In the genomic region with DNA sequence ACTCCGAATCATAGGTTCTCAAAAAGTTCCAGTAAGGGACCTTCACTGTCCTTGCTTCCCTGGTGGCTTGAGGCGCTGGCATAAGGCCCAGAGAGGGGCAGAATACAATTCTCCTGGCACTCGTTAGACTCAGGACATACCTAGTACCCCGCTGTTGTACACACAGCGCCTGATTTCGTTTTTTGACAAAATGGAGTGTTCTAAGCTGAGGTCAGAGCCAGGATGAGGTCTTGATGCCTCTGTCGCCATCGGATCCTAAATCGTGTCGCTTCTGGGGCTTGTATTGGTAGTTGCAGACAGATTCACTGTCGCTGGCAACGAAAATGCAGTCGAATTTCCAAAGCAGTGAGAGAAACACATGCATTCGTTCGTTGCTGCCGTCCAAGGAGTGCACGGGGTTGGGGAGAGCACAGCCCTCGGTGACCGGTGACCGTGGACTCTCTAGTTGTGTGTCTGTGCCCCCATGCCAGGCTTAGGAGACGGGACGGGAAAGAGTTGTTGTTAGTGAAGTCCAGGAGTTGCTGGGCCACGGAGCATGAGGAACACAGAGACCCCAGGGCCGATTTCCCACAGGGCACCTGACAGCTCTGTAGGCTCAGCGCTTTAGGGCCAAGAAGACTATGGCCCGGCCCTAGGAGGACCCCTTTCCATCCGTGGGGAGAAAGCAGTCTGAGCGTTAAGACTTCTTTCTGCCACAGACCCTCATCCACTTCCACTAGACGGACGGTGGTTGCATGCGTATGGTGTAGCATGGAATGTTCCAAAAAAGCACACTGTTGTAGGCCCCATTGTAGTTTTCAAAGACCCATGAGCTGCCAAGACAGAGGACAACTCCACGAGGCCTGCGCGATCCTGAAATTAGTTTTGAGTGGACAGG, we compare ENCODE assay signal across 9 mouse cellular contexts. TPM values are rescaled to one million over a fixed set of nuclear protein-coding genes. Genes with fewer than 3 reads are reported as not detected.
A peak's percentile ranks its signal among the peaks of the same experiment; 100 is the strongest.
DNase-seq lines count a peak whose midpoint lies in the region; ATAC-seq and TF ChIP-seq lines count a peak whose summit lies in the region.
"Had no signal": no experiment of that assay in that cellular context is flagged by ENCODE, and none has a peak within 500 bp of the region (broad histone marks: within the 10 kb centered on the region; RNA-seq: fewer than 3 reads in every experiment).

No protein-coding gene starts in this region.

- intact Hi-C loops in gastrocnemius, postnatal 14 days (cut with DNase I; ENCODE audit: low total_unique reads), result no loop called here

- H3K79me2 ChIP-seq in MEL (ENCODE audit: control insufficient read depth, insufficient read depth, low read length, poor library complexity), result peaks cover 23% of the 10 kb centered on the region

- 20% methylated on average over 34 of the region's 34 CpGs for WGBS in kidney, adult 2 months
- 43% methylated on average over 34 of the region's 34 CpGs for whole genome bisulfite sequencing in liver, embryonic 13.5 days (ENCODE audit: insufficient replicate concordance)

- DNase-seq in kidney, adult 2 months, result peak; percentile 35
- no peak for DNase-seq in kidney, adult 8-10 months
- DNase-seq in MEL (ENCODE audit: low read depth, low spot score), result no peak
- peak; percentile 38 for DNase-seq in brain, embryonic 14.5 days (ENCODE audit: low read depth)
- DNase-seq in liver, embryonic 13.5 days, result no peak
- no peak for DNase-seq in gastrocnemius, postnatal 14 days

- no peak for TF ChIP-seq RAD21 in MEL (IDR thresholded peaks at IDR 0.05; ENCODE audit: low read depth, low read length)

- no peaks in the 10 kb centered on the region for H3K36me3 ChIP-seq in kidney, adult 2 months (ENCODE audit: control insufficient read depth, insufficient read depth, low read length)
- H3K36me3 ChIP-seq in MEL (ENCODE audit: control insufficient read depth in 1 of 2, insufficient read depth in 2 of 2, low read length in 2 of 2), result peaks cover 0 to 2% of the 10 kb centered on the region in 2 experiments; a peak in 1 of 4 replicates
- no peaks in the 10 kb centered on the region for H3K36me3 ChIP-seq in liver, embryonic 13.5 days
- H3K36me3 ChIP-seq: embryonic facial prominence, embryonic 15.5 days had no signal

- no peaks in the 10 kb centered on the region for H3K9me3 ChIP-seq in MEL (replicated peaks; ENCODE audit: insufficient read depth, low read length)
- no peaks in the 10 kb centered on the region for H3K9me3 ChIP-seq in liver, embryonic 13.5 days (replicated peaks)
- H3K9me3 ChIP-seq: embryonic facial prominence, embryonic 15.5 days had no signal

- H3K4me3 ChIP-seq in kidney, adult 2 months (ENCODE audit: insufficient read depth, low read depth, low read length), result no peak overlapping the region
- H3K4me3 ChIP-seq in MEL (ENCODE audit: control insufficient read depth in 1 of 2, insufficient read depth in 1 of 2, low read depth in 2 of 2, low read length in 2 of 2), result peak overlapping the region in 1 of 2 experiments; percentile 42; a peak in 1 of 4 replicates
- H3K4me3 ChIP-seq in liver, embryonic 13.5 days (replicated peaks), result no peak overlapping the region

- no peak for TF ChIP-seq POLR2A in kidney, adult 2 months (IDR thresholded peaks at IDR 0.05; ENCODE audit: low read depth, low read length)
- TF ChIP-seq POLR2A in MEL (IDR thresholded peaks at IDR 0.05; ENCODE audit: control insufficient read depth in 1 of 2, insufficient read depth in 1 of 2, low read depth in 1 of 2, low read length in 2 of 2, poor library complexity in 1 of 2), result no peak
- no peak for TF ChIP-seq POLR2A in brain, embryonic 14.5 days (IDR thresholded peaks at IDR 0.05; ENCODE audit: borderline replicate concordance, extremely low read depth, insufficient read depth, insufficient read length, poor library complexity, severe bottlenecking)

- no peak overlapping the region for H3K27ac ChIP-seq in kidney, adult 2 months (ENCODE audit: insufficient read depth, low read depth, low read length)
- no peak overlapping the region for H3K27ac ChIP-seq in MEL (ENCODE audit: control insufficient read depth, low read depth, low read length)
- H3K27ac ChIP-seq in liver, embryonic 13.5 days, result no peak overlapping the region
- H3K27ac ChIP-seq: embryonic facial prominence, embryonic 15.5 days; liver, embryonic 14.5 days had no signal

- H3K9ac ChIP-seq in MEL (ENCODE audit: control insufficient read depth, low read depth, low read length, poor library complexity, severe bottlenecking), result peak overlapping the region; percentile 69
- H3K9ac ChIP-seq in liver, embryonic 13.5 days, result no peak overlapping the region
- H3K9ac ChIP-seq: embryonic facial prominence, embryonic 15.5 days had no signal

- no peaks in the 10 kb centered on the region for H3K4me1 ChIP-seq in kidney, adult 2 months (ENCODE audit: control insufficient read depth, insufficient read depth, low read length)
- peaks cover 0 to 3% of the 10 kb centered on the region in 2 experiments; a peak in 2 of 4 replicates for H3K4me1 ChIP-seq in MEL (ENCODE audit: control insufficient read depth in 1 of 2, insufficient read depth in 2 of 2, low read length in 2 of 2)
- H3K4me1 ChIP-seq in liver, embryonic 13.5 days (replicated peaks), result peaks cover 22% of the 10 kb centered on the region

- H3K27me3 ChIP-seq in kidney, adult 2 months (replicated peaks; ENCODE audit: control insufficient read depth, insufficient read depth, low read length), result peaks cover 9% of the 10 kb centered on the region
- H3K27me3 ChIP-seq in MEL (ENCODE audit: control insufficient read depth in 1 of 2, insufficient read depth in 2 of 2, low read length in 2 of 2), result no peaks in the 10 kb centered on the region
- peaks cover 100% of the 10 kb centered on the region for H3K27me3 ChIP-seq in liver, embryonic 13.5 days

- TF ChIP-seq CTCF in kidney, adult 2 months (conservative IDR thresholded peaks at IDR 0.05; ENCODE audit: insufficient read depth, insufficient read length, low read depth, low read length), result no peak
- TF ChIP-seq CTCF in MEL (IDR thresholded peaks at IDR 0.05 in 2 of 3, conservative IDR thresholded peaks at IDR 0.05 in 1 of 3; ENCODE audit: control insufficient read depth in 1 of 3, insufficient read depth in 1 of 3, low read depth in 2 of 3, low read length in 3 of 3, poor library complexity in 1 of 3, severe bottlenecking in 1 of 3), result no peak
- TF ChIP-seq CTCF in brain, embryonic 14.5 days (IDR thresholded peaks at IDR 0.05; ENCODE audit: borderline replicate concordance, extremely low read depth, insufficient read depth, insufficient read length), result no peak

- no peak for ATAC-seq in liver, embryonic 13.5 days (ENCODE audit: low read depth)
- no peak for ATAC-seq in monocyte, adult 5-6 weeks (replicated peaks; ENCODE audit: insufficient number of reproducible peaks, low FRiP score, low TSS enrichment, poor library complexity, severe bottlenecking)

- TF ChIP-seq EP300 in MEL (IDR thresholded peaks at IDR 0.05; ENCODE audit: low read depth in 1 of 2, low read length in 2 of 2), result no peak

- H3K4me2 ChIP-seq in liver, embryonic 13.5 days, result peak overlapping the region; percentile 71

TF ChIP-seq in MEL, 35 proteins besides CTCF, POLR2A, EP300 and RAD21:
- TF ChIP-seq MAZ (IDR thresholded peaks at IDR 0.05; ENCODE audit: low read depth, low read length) (no peak), MAX (IDR thresholded peaks at IDR 0.05; ENCODE audit: low read length) (no peak), KAT2A (conservative IDR thresholded peaks at IDR 0.05; ENCODE audit: low read depth, low read length) (no peak), MYC (IDR thresholded peaks at IDR 0.05; ENCODE audit: low read depth, low read length) (no peak), TBP (IDR thresholded peaks at IDR 0.05; ENCODE audit: low read depth, low read length) (no peak), CHD1 (IDR thresholded peaks at IDR 0.05; ENCODE audit: low read depth, low read length) (no peak), SIN3A (IDR thresholded peaks at IDR 0.05; ENCODE audit: low read length) (no peak), POLR2AphosphoS2 (IDR thresholded peaks at IDR 0.05; ENCODE audit: low read length) (no peak), ELF1 (IDR thresholded peaks at IDR 0.05; ENCODE audit: low read depth, low read length) (no peak), MXI1 (IDR thresholded peaks at IDR 0.05; ENCODE audit: low read depth, low read length) (no peak), SMC3 (IDR thresholded peaks at IDR 0.05; ENCODE audit: low read depth, low read length) (no peak), ZC3H11A (IDR thresholded peaks at IDR 0.05; ENCODE audit: low read depth, low read length) (no peak), JUND (IDR thresholded peaks at IDR 0.05; ENCODE audit: low read depth, low read length) (no peak), E2F4 (IDR thresholded peaks at IDR 0.05; ENCODE audit: borderline replicate concordance, low read depth, low read length) (no peak), USF2 (IDR thresholded peaks at IDR 0.05; ENCODE audit: borderline replicate concordance in 1 of 2, insufficient read depth in 1 of 2, low read depth in 1 of 2, low read length in 2 of 2) (no peak)

RNA-seq across cellular contexts. Expression of a gene that starts 30.9 kb away (rescaled TPM):
- polyA plus RNA-seq in kidney, adult 2 months (2012; rRNA removed), result 0.65 and 1.4 TPM in 2 replicates
- 3.7 and 4.3 TPM in 2 replicates for total RNA-seq in MEL (2012; rRNA removed)
- polyA plus RNA-seq in MEL (2012; ENCODE audit: insufficient read depth in 1 of 2, insufficient read length in 2 of 2, low read depth in 1 of 2, low replicate concordance in 2 of 2, missing spikeins in 1 of 2), result 10 to 100 TPM in 1 of 2 experiments, not detected in 1; 29.2 TPM
- 0.40 and 0.64 TPM in 2 replicates for polyA plus RNA-seq in brain, embryonic 14.5 days (2012; rRNA removed)
- 0.79 and 0.83 TPM in 2 replicates for polyA plus RNA-seq in liver, embryonic 13.5 days (2015; fragmentation: Nextera tagmentation; extraction: Ambion mirVana)
- under 1 TPM; 0.22 to 0.41 TPM for total RNA-seq in gastrocnemius, postnatal 14 days (2021)
- 9.8 to 41.3 TPM (median 12.1 TPM) in 3 replicates for total RNA-seq in monocyte, adult 5-6 weeks (2017)

Comparison
In these comparisons a context has a peak if more than half of its experiments do, and no peak if none do; other contexts are left out.
1. DNase-seq: peak in kidney, adult 2 months (single experiment) and brain, embryonic 14.5 days (single experiment); none in kidney, adult 8-10 months (0 of 2), MEL (single experiment), liver, embryonic 13.5 days (single experiment) and gastrocnemius, postnatal 14 days (single experiment).